Mouse (Mus musculus) ES-Bruce4 (cell line): ENCODE measurements around the gene Cldn1.

ENCODE experiments used
- EP300 ChIP-seq: IDR thresholded peaks from 2 replicates; pipeline ENCODE4 v1.6.1; 2011; ENCODE audit warnings: low read depth, low read length; ENCODE audit not compliant: insufficient read depth
- POLR2A ChIP-seq: IDR thresholded peaks from one replicate; pipeline ENCODE4 v1.8.1; 2011; ENCODE audit warnings: low read length; ENCODE audit not compliant: insufficient read depth

DNA sequence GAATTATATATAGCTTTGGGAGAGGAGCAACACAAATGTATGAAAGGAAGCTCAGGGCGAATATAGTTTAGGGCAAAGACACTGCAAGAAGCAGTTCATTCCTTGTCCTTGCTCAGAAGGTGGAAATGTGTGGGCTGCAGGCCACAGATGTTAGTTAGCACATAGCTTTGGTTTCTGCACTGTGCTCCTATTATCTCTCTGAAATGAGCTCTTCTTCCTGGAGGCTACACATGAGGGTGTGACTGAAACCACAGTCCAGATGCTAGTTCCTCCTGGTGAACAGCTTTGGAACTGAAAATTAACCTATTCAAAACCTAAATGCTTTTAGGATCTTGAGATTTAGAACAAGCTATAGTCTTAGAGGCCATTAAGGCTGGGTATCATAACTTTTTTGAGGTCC is 16.1 kb downstream of the Cldn1 start:
- TF ChIP-seq EP300 (no peak), POLR2A (no peak)
